ENCODE assay signal across 8 mouse cellular contexts in genomic region chr7:122219315-122219801, GRCm38 (mm10). TPM values are rescaled to one million over a fixed set of nuclear protein-coding genes. Genes with fewer than 3 reads are reported as not detected.
DNase-seq lines count a peak whose midpoint lies in the region; ATAC-seq and TF ChIP-seq lines count a peak whose summit lies in the region.

TSS of gene Chp2 (plus strand) at chr7:122219496.

- WGBS in forebrain, embryonic 12.5 days = 41% methylated on average over 20 of the region's 20 CpGs
- WGBS in stomach, postnatal 0 days = 20% methylated on average over 20 of the region's 20 CpGs

- intact Hi-C loops in heart, postnatal 14 days (cut with DNase I) = no loop called here

- H3K4me1 ChIP-seq in forebrain, embryonic 12.5 days = peaks cover 7% of the 10 kb centered on the region
- H3K4me1 ChIP-seq in stomach, postnatal 0 days (replicated peaks; ENCODE audit: control insufficient read depth, insufficient read depth) = no peaks in the 10 kb centered on the region; the same call in 1 of the 2 replicates

- no peak within 1 kb of the TSS for H3K4me3 ChIP-seq in forebrain, embryonic 12.5 days (replicated peaks)
- peak within 1 kb of the TSS; percentile 20; the same call in 1 of the 2 replicates for H3K4me3 ChIP-seq in stomach, postnatal 0 days (ENCODE audit: low read depth, low read length)

- H3K36me3 ChIP-seq in forebrain, embryonic 12.5 days (replicated peaks) = no peaks in the 10 kb centered on the region
- H3K36me3 ChIP-seq in stomach, postnatal 0 days (ENCODE audit: control insufficient read depth, insufficient read depth, low read length) = no peaks in the 10 kb centered on the region

- no peak within 1 kb of the TSS for H3K27ac ChIP-seq in forebrain, embryonic 12.5 days
- H3K27ac ChIP-seq in stomach, postnatal 0 days (replicated peaks) = no peak within 1 kb of the TSS

- peak within 1 kb of the TSS; percentile 31 for H3K4me2 ChIP-seq in forebrain, embryonic 12.5 days
- H3K4me2 ChIP-seq in stomach, postnatal 0 days (replicated peaks; ENCODE audit: low read depth) = peak within 1 kb of the TSS; percentile 46

- no peak within 1 kb of the TSS for H3K9ac ChIP-seq in forebrain, embryonic 12.5 days
- H3K9ac ChIP-seq in stomach, postnatal 0 days (ENCODE audit: low read length) = peak within 1 kb of the TSS; percentile 31; the same call in 1 of the 2 replicates

- H3K9me3 ChIP-seq in forebrain, embryonic 12.5 days = no peaks in the 10 kb centered on the region
- no peaks in the 10 kb centered on the region for H3K9me3 ChIP-seq in stomach, postnatal 0 days (ENCODE audit: control insufficient read depth, low read length)

- no peaks in the 10 kb centered on the region for H3K27me3 ChIP-seq in forebrain, embryonic 12.5 days
- H3K27me3 ChIP-seq in stomach, postnatal 0 days (ENCODE audit: control insufficient read depth, insufficient read depth, low read length) = no peaks in the 10 kb centered on the region

- TF ChIP-seq EP300 in stomach, postnatal 0 days (optimal IDR thresholded peaks at IDR 0.05) = no peak

- ATAC-seq in forebrain, embryonic 12.5 days (ENCODE audit: low FRiP score) = no peak
- ATAC-seq in stomach, postnatal 0 days (ENCODE audit: low FRiP score, low TSS enrichment) = peak; percentile 48; the same call in 1 of the 2 replicates

- DNase-seq in adrenal gland, adult 2 months = peak; percentile 69
- DNase-seq in heart, postnatal 14 days = peak; percentile 39 to 42
- DNase-seq in kidney, postnatal 36 days = peak; percentile 27 to 62
- peak; percentile 52 to 57 for DNase-seq in lung, postnatal 4 days
- peak; percentile 40 for DNase-seq in stomach, postnatal 0 days (ENCODE audit: low spot score)
- no peak for DNase-seq in layer of hippocampus, postnatal 14 days (ENCODE audit: low spot score in 2 of 2)
- no peak for DNase-seq in right cerebral cortex, adult 18-20 months

- TF ChIP-seq CTCF in stomach, postnatal 0 days (IDR thresholded peaks at IDR 0.05; ENCODE audit: low read depth) = no peak

RNA-seq across cellular contexts. Expression of gene Chp2, which starts in this region (rescaled TPM):
- 1 to 10 TPM; 1.7 to 3.4 TPM for total RNA-seq in adrenal gland, adult 2 months (2021)
- 1.4 and 2.8 TPM in 2 replicates for polyA plus RNA-seq in adrenal gland, adult 2 months (2012; rRNA removed)
- 0.29 and 0.67 TPM in 2 replicates for polyA plus RNA-seq in forebrain, embryonic 12.5 days (2016; fragmentation: Nextera tagmentation; extraction: Ambion mirVana)
- 1 to 10 TPM; 2.0 to 3.3 TPM for total RNA-seq in heart, postnatal 14 days (2021)
- 1.1 and 1.7 TPM in 2 replicates for polyA plus RNA-seq in stomach, postnatal 0 days (2015; fragmentation: Nextera tagmentation; extraction: Ambion mirVana)
- 1 to 10 TPM; 2.4 to 2.7 TPM for total RNA-seq in layer of hippocampus, postnatal 14 days (2021)

Comparison
In these comparisons a context has a peak if more than half of its experiments do, and no peak if none do; other contexts are left out.
1. DNase-seq: peak in adrenal gland, adult 2 months (single experiment), heart, postnatal 14 days (2 of 2), kidney, postnatal 36 days (2 of 2), lung, postnatal 4 days (2 of 2) and stomach, postnatal 0 days (single experiment); none in layer of hippocampus, postnatal 14 days (0 of 2) and right cerebral cortex, adult 18-20 months (single experiment).